Mouse (Mus musculus) lung, embryonic 16.5 days (tissue): ENCODE measurements at regions not wholly inside any gene's neighbourhood (a gene's known extent, or its start where the extent isn't known, plus 50 kb on each side); places are given as distances from the start of the nearest gene placed in this dataset.

Experiments
- ATAC-seq: fragments of 200-750 bp; cut with Nextera tagmentation; 2 replicates; pipeline ENCODE4 v1.8.0; 2017; ENCODE audit warnings: low read depth, mild to moderate bottlenecking, moderate library complexity
- H3K27ac ChIP-seq: fragments of 300-500 bp; sonication (generic); 2 replicates; pipeline ENCODE4 v1.5.1; 2014; ENCODE audit warnings: mild to moderate bottlenecking, control low read depth, low read length
- H3K27me3 ChIP-seq: fragments of 300-500 bp; sonication (generic); 2 replicates; pipeline ENCODE4 v1.6.1; 2014; ENCODE audit warnings: low read depth, low read length, mixed read lengths; ENCODE audit not compliant: control insufficient read depth, insufficient read depth
- H3K36me3 ChIP-seq: fragments of 300-500 bp; sonication (generic); 2 replicates; pipeline ENCODE4 v1.6.1; 2014; ENCODE audit warnings: low read length; ENCODE audit not compliant: control insufficient read depth, insufficient read depth
- H3K4me1 ChIP-seq: fragments of 300-500 bp; sonication (generic); replicated peaks from 2 replicates; pipeline ENCODE4 v1.6.1; 2014; ENCODE audit warnings: low read length, mixed read lengths; ENCODE audit not compliant: control insufficient read depth, insufficient read depth
- H3K4me2 ChIP-seq: fragments of 300-500 bp; sonication (generic); 2 replicates; pipeline ENCODE4 v1.6.1; 2014; ENCODE audit warnings: low read depth, low read length, control low read depth
- H3K4me3 ChIP-seq: fragments of 300-500 bp; sonication (generic); 2 replicates; pipeline ENCODE4 v1.5.1; 2014; ENCODE audit warnings: mild to moderate bottlenecking, low read length, control low read depth
- H3K9ac ChIP-seq: fragments of 300-500 bp; sonication (generic); 2 replicates; pipeline ENCODE4 v1.6.1; 2014; ENCODE audit warnings: low read length, control low read depth
- H3K9me3 ChIP-seq: fragments of 300-500 bp; sonication (generic); 2 replicates; pipeline ENCODE4 v1.6.1; 2016; ENCODE audit warnings: low read length; ENCODE audit not compliant: control insufficient read depth
- WGBS: fragments of 180-500 bp; shearing (Covaris S2); extraction: QIAGEN DNeasy Blood & Tissue Kit; methylation state at CpG from one replicate; pipeline ENCODE4 v1.1.7; 2014; 5-methylcytosine and 5-hydroxymethylcytosine counted together

DNA sequence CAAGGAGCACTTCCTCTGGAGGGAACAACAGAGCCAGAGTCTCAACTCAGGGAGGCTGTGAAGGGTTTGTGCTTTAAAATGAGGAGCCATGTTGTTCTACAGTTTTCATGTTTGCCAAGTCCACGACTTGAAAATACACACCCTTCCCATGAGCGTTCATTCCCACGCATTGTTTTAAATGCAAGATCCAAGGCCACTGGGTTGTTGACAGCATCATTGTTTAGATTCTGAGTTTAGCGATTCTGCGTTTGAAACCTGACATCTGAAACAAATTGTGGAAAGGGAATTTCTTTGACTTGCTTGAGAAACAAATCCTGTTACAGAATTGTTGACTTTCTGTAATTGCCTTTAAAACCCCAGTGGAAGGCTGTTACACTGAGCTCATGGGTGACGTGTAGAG is 248.0 kb downstream of the Irs2 start:
- 31% methylated on average over 6 of the region's 6 CpGs for WGBS
- Histone ChIP-seq H3K9ac (no peak overlapping the region), H3K27ac (peak overlapping the region; percentile 88)

DNA sequence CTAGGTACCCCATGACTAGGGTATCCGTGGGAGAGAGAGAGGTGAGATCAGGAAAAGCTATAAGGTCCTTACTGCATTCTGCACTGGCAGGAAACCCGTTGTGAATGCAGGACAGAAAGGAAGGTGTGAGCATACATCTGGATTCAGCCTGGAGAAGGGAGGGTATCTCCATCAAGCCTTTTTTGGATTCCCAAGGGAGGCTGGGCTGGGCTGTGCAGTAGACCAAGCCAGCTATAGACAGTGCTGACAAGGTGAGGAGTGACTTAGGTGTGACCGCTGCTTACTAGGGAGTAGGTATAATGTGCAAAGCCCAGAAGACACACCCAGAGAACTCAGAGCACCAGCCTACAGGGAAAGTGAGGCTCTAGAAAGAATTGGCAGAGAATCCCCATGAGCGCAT is 250.1 kb downstream of the Irs2 start:
- H3K36me3 ChIP-seq = no peaks in the 10 kb centered on the region
- ATAC-seq = no peak
- peaks cover 15% of the 10 kb centered on the region for H3K4me1 ChIP-seq
- WGBS = 73% methylated on average over 4 of the region's 4 CpGs
- no peak overlapping the region for H3K4me2 ChIP-seq
- no peaks in the 10 kb centered on the region for H3K27me3 ChIP-seq
- H3K27ac ChIP-seq = no peak overlapping the region
- no peaks in the 10 kb centered on the region for H3K9me3 ChIP-seq
- no peak overlapping the region for H3K9ac ChIP-seq
- no peak overlapping the region for H3K4me3 ChIP-seq

More for the DNA sequence above, 248.0 kb downstream of the Irs2 start:
- Histone ChIP-seq H3K9me3 (no peaks in the 10 kb centered on the region), H3K4me3 (no peak overlapping the region), H3K4me1 (peaks cover 15% of the 10 kb centered on the region), H3K36me3 (no peaks in the 10 kb centered on the region), H3K27me3 (no peaks in the 10 kb centered on the region), H3K4me2 (no peak overlapping the region)
- ATAC-seq = no peak; the same call in 1 of the 2 replicates

DNA sequence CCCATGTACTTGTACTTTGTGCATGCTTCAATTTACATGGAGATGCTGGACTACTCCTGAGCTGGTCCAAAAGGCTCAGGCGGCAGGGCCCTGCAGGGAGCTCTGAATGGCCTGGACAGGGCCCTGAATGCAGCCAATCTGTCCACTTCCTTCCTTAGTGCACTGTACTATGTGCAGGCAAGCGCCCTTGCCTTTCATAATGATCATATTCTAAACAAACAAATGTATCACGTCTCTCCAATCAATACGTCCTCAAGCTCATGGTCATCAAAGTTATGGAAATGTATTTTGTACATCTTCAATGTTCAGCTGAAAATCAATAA is 253.3 kb downstream of the Irs2 start:
- no peak for ATAC-seq
- Histone ChIP-seq H3K4me2 (no peak overlapping the region), H3K4me1 (peaks cover 4% of the 10 kb centered on the region; the same call in 1 of the 2 replicates), H3K27ac (no peak overlapping the region), H3K4me3 (no peak overlapping the region), H3K9ac (no peak overlapping the region), H3K36me3 (no peaks in the 10 kb centered on the region), H3K27me3 (no peaks in the 10 kb centered on the region), H3K9me3 (no peaks in the 10 kb centered on the region)
- WGBS = 76% methylated on average over 4 of the region's 4 CpGs

GRCm38 (mm10) chr8:10754232-10754985 is 253.8 kb downstream of the Irs2 start:
- 64% methylated on average over 13 of the region's 13 CpGs for WGBS
- H3K27ac ChIP-seq = no peak overlapping the region
- no peak overlapping the region for H3K4me2 ChIP-seq
- H3K4me3 ChIP-seq = no peak overlapping the region
- H3K9me3 ChIP-seq = no peaks in the 10 kb centered on the region
- H3K4me1 ChIP-seq = peaks cover 3% of the 10 kb centered on the region; the same call in 1 of the 2 replicates
- H3K36me3 ChIP-seq = no peaks in the 10 kb centered on the region
- H3K27me3 ChIP-seq = no peaks in the 10 kb centered on the region
- H3K9ac ChIP-seq = no peak overlapping the region
- no peak for ATAC-seq

DNA sequence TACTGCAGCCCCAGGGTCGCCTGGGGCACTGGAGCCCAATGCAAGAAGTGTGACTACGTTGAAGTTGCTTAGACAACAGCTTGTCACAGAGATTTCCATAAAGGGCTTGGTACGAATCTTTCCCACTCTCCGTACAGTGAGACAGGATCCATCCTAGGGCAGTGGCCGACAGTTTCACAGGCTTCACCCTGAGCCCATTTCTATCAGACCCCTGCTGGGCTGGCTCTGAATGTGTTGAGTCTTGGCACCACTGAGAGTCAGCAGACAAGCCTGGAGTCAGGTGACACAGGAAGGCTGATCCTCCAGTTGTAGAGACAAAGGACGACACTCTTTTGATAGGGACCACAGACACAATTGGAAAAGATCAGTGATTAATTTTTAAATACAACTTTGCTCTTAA is 255.2 kb downstream of the Irs2 start:
- Histone ChIP-seq H3K4me1 (peaks cover 3% of the 10 kb centered on the region; the same call in 1 of the 2 replicates), H3K27me3 (no peaks in the 10 kb centered on the region), H3K9ac (no peak overlapping the region), H3K27ac (no peak overlapping the region), H3K9me3 (no peaks in the 10 kb centered on the region), H3K36me3 (no peaks in the 10 kb centered on the region), H3K4me2 (no peak overlapping the region), H3K4me3 (no peak overlapping the region)
- WGBS = 77% methylated on average over 6 of the region's 6 CpGs
- no peak for ATAC-seq

GRCm38 (mm10) chr8:10747150-10747549 is 261.1 kb downstream of the Irs2 start:
- Histone ChIP-seq H3K9ac (no peak overlapping the region), H3K4me2 (no peak overlapping the region), H3K4me1 (no peaks in the 10 kb centered on the region; the same call in 1 of the 2 replicates), H3K27ac (no peak overlapping the region), H3K4me3 (no peak overlapping the region), H3K27me3 (no peaks in the 10 kb centered on the region), H3K36me3 (no peaks in the 10 kb centered on the region), H3K9me3 (no peaks in the 10 kb centered on the region)
- peak; percentile 54; the same call in 1 of the 2 replicates for ATAC-seq
- WGBS = 59% methylated on average over 2 of the region's 2 CpGs

- Histone ChIP-seq H3K4me3 (no peak overlapping the region), H3K9me3 (no peaks in the 10 kb centered on the region), H3K4me2 (no peak overlapping the region), H3K27ac (no peak overlapping the region), H3K27me3 (no peaks in the 10 kb centered on the region), H3K4me1 (no peaks in the 10 kb centered on the region; the same call in 1 of the 2 replicates), H3K36me3 (no peaks in the 10 kb centered on the region), H3K9ac (no peak overlapping the region)
- no peak for ATAC-seq
- 66% methylated on average over 6 of the region's 6 CpGs for WGBS
Measured at GRCm38 (mm10) chr8:10743241-10743640, 265.0 kb downstream of the Irs2 start.

GRCm38 (mm10) chr8:10740837-10741236 is 267.4 kb downstream of the Irs2 start:
- no peak overlapping the region for H3K4me2 ChIP-seq
- H3K9ac ChIP-seq = no peak overlapping the region
- ATAC-seq = no peak
- H3K27ac ChIP-seq = no peak overlapping the region
- no peaks in the 10 kb centered on the region for H3K4me1 ChIP-seq
- no peaks in the 10 kb centered on the region for H3K27me3 ChIP-seq
- no peaks in the 10 kb centered on the region for H3K9me3 ChIP-seq
- no peaks in the 10 kb centered on the region for H3K36me3 ChIP-seq
- WGBS = 90% methylated on average over 3 of the region's 3 CpGs
- no peak overlapping the region for H3K4me3 ChIP-seq

GRCm38 (mm10) chr8:10738486-10739081 is 269.7 kb downstream of the Irs2 start:
- ATAC-seq = no peak
- Histone ChIP-seq H3K4me1 (no peaks in the 10 kb centered on the region), H3K27me3 (no peaks in the 10 kb centered on the region), H3K4me2 (no peak overlapping the region), H3K9ac (no peak overlapping the region), H3K36me3 (no peaks in the 10 kb centered on the region), H3K4me3 (no peak overlapping the region), H3K27ac (no peak overlapping the region), H3K9me3 (no peaks in the 10 kb centered on the region)
- WGBS = 43% methylated on average over 11 of the region's 11 CpGs
